Mouse (Mus musculus) hematopoietic stem cell, adult 5-6 weeks (primary cell): ENCODE results near the gene Lrrk1. TPM values are rescaled to one million over a fixed set of nuclear protein-coding genes. Genes with fewer than 3 reads are reported as not detected.
A peak's percentile ranks its signal among the peaks of the same experiment; 100 is the strongest.

Source experiments
- ATAC-seq, 2 experiments: fragments of 125-278 bp in 1 of 2; replicated peaks in 1 of 2; 2 replicates each; pipeline ENCODE4 v1.8.0; 2016 to 2017; ENCODE audit warnings: inconsistent platforms in 2 of 2, mild to moderate bottlenecking in 2 of 2, moderate number of reproducible peaks in 2 of 2, low read depth in 1 of 2, moderate TSS enrichment in 1 of 2; ENCODE audit not compliant: low FRiP score in 2 of 2, poor library complexity in 2 of 2, severe bottlenecking in 2 of 2, insufficient read depth in 1 of 2, low TSS enrichment in 1 of 2
- total RNA-seq: library from RNA; stranded (forward); fragments of 172-1452, 232-1000 nt; gene quantifications from 2 replicates; pipeline ENCODE4 v1.2.3, GENCODE M21; 2017

Gene Lrrk1
- total RNA-seq, 1 experiment from 2014 or later, result 13.6 TPM

DNA sequence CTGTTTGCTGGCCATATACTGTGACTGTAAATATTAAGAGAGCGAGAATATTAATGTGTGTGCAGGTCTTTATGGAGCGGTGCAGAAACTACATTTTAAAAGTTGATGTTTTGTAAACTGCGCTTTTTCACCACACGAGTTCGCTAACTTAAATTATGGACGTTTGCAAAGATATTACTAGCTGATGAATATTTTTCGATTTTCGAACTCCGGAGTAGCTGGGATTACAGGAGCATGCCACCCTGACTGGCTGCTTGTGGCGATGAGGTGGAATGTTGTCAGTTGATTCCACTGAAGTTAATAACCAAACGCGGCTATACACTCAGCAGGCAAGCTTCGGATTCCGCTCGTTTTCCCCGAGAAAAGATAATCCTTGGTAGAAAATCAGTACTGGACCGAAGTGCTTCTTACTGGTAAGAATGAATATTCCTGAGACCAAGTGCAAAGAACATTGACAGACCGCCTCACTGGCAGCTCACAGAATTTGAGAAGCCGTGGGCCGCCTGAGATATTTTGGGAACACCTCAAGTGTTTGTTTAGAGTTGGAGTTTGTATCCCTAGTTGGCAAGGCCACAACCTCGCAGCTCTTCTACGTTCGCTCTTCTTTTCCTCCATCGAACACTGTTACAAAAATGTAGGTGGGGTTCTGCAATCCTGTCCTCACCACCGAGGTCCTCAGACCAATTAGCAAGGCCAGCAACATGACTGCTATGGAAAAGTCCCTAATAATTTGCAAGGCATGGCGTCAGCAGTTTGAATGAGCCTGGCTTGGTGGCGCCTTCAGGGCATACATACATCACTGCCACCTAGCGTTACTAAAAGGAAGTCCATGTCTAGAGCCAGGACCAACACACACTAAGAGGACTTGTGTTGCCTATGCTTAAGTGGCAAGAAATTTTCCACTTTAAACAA, 727 bp upstream of the Lrrk1 start:
- peak; percentile 79 to 86 for ATAC-seq

DNA sequence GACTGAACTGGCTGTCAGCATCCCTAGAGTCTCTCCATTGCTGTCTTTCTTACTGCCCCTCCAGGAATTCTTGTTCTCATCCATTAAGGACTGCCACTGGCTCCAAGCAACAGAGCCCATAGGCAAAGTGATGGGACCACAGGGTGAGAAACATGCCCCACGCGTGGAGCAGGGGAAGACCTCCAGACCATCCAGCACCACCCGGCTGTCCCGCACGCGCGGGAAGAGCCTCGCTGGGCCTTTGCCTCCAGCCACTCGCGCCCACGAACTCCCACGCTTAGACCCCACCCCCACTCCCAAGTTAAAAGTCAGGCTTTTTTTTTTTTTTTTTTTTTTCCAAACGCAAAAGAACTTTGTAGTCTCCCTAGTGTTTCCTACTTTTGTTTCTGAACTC, 734 bp downstream of the Lrrk1 start:
- no peak for ATAC-seq

DNA sequence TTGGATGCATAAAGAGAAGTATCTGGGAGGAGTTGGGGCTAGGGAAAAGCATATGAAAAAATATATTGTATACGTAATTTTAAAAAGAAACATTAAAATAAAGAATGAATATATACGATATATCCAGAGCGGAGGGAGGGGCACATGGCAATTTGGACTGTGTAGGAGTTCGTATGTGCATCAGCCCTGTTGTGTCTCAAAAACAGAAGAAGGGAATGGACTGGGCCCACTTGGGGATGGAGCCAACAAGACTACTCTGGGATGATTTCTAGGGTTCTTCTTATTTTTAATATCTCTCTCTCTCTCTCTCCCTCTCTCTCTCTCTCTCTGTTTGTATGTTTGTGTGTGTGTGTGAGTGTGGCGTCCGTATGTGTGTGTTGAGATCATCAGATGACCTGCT, 1.7 kb downstream of the Lrrk1 start:
- no peak for ATAC-seq

DNA sequence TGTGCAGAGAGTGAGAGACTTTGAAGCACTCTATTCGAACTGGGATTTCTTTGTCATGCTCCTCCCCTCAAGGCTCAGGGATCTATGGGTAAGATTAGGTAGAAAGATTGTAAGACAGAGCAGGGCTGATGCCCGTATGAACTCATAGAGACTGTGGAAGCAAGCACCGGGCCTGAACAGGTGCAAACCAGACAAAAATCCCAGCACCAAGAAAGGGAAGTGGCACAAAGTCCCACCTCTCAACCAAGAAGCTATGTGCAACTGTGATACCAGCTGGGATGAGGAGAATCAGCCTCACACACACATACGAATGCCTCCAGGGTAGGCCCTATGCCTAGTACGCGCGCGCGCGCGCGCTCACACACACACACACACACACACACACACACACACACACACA, 2.3 kb downstream of the Lrrk1 start:
- ATAC-seq, result no peak

DNA sequence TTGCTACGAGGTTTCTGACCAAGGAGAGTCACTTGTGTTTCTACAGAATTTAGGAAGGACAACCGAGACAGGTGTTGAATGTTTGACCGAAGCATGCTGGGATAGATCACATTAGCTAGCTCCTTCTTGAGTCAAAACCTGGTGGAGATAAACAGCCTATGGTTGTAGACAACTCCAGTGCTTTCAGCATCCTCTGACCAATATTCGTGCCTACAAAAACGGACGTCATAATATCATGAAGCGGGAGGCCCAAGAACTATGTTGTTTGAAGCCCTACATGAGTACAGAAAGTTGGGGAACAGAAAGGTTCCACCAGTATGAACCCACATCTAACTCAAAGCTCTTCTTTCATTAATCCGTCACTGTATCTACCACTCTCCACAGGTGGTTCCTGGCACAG, 3.3 kb downstream of the Lrrk1 start:
- no peak for ATAC-seq

DNA sequence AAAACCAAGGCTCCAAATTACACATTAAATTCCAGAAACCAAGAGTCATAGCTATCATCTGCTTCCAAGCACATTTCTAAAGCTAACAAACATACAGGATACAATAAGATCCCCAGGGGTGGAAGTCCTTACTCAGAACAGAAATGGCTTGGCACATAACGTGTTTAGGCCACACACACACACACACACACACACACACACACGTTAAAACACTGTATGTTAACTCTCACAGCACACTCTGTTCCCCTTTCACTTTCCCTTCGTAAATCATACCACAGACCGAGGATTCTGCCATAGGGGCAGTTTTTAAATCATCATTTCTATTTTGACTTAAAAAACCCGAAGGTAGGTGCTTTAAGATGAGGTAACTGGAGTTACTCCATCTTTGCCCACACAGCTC, 3.9 kb downstream of the Lrrk1 start:
- peak; percentile 50; a peak in 3 of 4 replicates for ATAC-seq

DNA sequence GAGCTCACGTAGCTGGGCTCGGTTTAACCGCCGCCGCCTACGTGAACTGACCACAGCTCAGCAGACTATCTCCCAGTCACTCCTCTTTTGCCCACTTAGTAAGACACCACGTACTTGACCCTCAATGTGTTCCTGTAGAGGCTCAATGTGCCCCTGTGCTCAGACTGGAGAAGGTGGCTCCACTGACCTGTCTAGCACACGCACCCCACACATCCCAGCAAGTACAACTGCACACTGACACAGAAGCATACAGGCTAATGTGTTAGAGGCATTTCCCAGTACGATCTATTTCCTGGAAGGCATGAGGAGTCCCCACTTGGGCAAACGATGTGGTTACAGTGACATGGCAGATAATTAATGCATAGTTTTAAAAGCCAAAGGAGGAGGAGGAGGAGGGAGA, 11.6 kb downstream of the Lrrk1 start:
- ATAC-seq, result no peak

DNA sequence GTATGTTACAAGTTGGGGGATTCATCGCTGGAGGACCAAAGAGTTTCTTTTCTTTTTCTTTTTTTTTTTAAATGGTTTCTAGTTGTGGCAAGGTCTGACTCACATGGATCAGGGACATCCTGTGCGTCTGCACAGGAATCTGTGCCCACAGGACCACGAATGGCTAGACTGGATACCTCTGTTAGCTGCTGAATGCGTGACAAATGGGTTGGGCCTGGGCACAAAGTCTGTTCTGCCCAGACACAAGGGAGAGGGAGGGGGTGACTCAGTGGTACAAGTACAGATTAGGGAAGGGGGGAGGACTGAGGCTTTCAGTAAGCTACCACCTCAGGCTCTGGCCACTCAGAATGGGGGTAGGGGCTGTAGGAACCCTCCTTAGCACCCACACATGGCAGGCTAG, 12.4 kb downstream of the Lrrk1 start:
- no peak for ATAC-seq

DNA sequence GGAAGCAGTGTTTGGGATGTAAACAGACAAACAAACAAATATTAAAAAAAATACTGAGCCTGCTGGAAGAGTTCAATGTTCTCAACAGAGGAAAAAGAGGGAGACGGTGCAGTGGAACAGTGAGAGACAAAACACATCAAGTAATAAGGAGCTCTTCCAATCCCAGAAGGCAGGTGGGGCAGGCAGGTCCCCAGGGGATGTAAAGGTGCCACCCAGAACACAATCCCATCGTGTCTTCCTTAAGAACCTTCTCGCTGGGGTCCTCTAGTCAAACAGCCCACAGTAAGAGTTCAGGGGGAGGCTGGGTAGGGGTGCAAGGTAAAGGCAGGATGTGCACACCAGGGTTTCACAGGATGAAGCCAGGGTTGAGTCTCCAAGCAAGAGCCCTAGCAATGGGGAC, 14.8 kb downstream of the Lrrk1 start:
- ATAC-seq, result no peak

DNA sequence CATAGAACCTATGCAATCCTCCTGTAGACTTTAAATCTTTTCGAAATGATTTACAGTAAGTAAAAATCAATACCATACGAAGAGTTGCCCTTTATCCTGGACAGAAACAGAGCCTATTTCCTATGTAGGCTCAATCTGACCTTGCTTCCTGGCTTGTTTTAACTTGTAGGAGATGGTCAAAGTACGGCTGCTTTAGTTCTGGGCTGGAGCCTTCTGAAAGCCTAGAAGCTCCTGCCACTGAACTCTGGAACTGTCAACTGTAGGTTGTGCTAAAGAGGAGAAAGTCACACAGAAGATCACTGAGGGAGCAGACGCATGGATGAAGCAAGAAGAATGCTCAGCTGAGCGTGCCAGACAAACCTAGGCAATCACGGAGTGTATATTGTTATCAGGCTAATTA, 17.2 kb downstream of the Lrrk1 start:
- ATAC-seq, result no peak

DNA sequence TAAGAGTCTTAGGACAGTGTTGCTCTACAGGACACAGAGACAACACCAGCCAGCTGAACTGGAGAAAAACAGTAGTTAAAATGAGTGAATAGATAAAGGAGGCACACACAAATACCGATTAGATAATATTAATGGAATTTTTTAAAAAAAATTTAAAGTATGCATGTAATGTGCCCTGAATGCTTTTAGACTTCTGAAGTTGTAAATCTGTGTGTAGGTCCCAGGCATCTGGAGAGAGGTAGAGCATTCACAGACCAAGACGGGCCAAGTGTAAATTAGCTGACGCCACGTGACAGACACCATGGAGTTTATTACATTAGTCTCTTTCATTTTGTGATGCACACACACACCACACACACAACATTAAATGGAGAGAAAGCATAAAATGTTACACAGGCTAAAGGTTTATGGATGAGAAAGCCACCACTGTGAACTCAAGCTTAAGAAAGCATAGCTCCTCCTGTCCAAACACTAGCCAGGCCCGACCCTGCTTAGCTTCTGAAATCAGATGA, 18.2 kb downstream of the Lrrk1 start:
- no peak for ATAC-seq

DNA sequence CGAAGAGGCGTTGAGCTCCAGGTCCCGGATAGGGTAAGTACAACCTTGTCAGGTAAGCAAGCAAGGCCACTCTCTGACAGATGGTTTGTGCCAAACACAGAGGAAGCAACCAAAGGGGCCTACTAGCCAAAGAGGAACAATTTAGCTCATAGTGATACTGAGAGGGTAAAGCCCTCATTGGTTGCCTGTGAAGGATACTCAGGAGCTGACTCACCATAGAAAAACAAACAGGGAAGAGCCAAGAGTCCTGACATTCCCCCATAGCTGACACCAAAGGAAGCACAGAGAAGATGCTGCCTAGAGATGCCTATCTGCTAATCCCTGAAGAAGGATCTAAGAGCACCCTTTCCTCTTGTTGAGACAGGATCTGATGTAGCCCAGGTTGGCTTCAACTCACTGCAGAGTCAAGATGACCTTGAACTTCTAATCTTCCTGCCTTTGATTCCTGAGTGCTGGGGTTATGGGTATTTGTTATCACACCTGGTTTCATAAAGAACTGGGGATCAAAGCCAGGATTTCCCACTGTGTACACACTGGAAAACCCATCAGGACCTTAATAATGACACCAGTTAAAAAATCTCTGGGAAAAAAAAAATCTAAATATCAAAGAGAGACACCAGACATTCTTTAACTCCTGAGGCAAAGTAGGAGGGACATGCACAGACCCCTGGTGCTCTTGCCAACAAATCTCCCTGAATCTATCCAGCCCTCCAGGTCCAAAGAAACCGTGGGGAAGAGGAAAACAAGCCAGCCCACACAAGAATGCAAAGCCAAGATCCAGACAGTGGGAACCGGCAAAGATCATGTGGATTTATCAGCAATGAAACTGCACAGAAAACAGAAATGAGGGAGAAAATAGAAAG, 18.8 kb downstream of the Lrrk1 start:
- ATAC-seq, result peak in 1 of 2 experiments; percentile 21; a peak in 1 of 4 replicates

DNA sequence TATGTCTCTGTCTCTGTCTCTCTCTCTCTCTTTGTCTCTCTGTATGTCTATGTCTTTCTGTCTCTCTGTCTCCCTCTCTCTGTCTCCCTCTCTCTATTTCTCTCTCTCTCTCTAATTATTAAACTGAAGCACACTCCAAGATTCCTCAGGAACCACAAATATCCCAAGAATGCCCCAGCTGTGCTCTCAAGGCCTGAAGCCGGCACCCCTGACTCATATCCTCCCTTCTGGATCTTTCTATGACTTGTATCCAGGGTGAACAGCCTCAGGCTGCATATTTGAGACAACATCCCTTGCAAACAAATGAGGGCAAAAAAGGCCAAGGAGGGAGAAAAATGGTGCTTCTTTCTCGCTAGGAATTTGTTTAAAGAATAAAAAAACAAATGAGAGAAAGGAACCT, 22.2 kb downstream of the Lrrk1 start, which contains the start of gene Gm10974:
TSS of gene Gm10974 (plus strand) at position 2 of the 400 bp plus-strand sequence.
- ATAC-seq, result no peak

DNA sequence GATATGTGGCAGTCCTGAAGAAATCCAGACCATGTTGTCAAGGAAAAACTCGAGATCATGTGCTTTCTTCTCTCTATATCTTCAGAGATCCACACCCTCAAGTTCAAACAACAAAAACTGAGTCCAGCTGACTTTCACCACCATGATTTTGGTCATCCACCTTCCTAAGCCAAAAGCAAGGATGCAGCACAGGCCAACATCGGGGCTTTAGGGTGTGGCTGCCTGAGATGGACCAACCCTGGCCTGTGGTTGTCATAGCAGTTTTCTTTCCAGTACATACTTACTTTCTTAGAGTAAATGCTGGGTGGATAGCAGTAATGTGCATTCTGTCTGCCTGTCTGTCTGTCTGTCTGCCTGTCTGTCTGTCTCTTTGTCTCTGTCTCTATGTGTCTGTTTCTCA, 22.7 kb downstream of the Lrrk1 start:
- no peak for ATAC-seq

DNA sequence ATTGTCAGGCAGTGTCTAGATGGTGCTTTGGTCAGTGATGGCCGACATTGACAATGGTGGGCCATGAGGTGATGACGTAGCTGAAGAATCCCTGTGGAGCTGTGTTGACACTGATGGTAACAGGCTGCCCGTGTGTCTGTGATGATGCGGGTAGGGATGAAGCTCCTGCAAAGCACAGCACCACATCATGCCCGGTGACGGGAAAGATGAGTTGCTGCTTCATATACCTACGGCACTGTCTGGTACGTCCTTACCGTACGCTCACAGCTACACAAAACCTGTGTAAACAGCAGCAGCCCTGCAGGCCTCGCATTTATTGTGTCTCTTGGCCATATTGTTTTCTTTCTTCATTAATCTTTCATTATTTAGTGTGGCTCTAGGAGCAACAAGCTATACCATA, 23.7 kb downstream of the Lrrk1 start:
- ATAC-seq, result no peak

DNA sequence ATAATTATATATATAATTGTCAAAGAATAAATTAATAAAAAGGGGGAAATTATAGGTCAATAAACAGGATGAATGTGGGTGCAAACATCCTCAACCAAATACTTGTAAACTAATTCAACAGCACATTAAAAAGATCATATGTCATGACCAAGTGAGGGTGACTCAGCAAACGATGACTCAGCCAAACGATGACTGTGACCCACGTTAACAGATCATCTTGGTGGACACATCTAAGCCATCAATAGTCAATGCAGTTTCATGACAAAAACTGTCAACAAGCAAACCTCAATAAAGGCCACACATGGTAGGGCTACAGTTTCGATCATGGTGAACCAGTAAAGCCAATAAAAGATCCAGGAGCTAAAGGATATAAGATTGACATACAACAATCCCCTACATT, 29.1 kb downstream of the Lrrk1 start:
- ATAC-seq, result no peak

DNA sequence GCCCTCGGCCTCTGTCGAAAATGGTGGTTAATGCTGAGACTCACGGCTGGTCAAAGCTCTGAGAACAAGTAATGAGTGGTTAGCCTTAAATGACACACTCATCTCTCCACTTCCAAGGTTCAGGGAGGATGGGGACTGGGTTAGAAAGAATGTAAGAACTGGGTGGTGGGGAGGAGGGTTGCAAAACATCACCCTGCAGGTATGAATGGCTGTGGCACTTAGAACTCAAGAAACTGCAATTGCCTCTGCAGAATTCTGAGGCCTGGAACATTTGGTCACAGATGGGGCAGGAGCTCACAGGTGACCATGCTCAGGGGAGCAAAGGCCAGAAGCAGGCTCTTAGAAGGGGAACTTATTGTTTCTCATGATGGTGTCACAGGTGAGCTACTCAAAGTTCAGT, 29.7 kb downstream of the Lrrk1 start:
- ATAC-seq, result no peak
